Mouse (Mus musculus): Measurements from ENCODE around the gene Wdpcp.

The Wdpcp gene

GRCm38 (mm10) chr11:21570109-21570474, 1.9 kb upstream of the Wdpcp start:
- DNase-seq: no peak

DNA sequence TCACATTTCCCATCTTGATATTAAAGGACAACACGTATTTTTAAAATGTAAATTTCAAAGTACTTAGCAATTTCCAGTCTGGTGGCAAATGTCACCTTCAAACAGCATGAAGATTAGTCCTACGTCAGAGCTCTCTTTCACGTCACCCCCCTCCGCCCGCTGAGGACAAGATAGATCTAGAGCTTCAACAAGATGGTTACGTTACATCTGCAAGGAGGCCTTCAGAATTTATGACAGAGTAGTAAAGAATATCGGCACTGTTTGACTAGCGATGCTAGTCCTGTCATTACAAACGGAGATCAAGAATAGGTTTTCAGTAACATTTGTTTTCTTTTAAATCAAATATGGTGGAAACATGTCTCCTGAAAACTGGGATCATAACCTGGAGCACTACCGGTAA, 1.1 kb upstream of the Wdpcp start:
- DNase-seq: no peak

- no peak for DNase-seq
Observed at GRCm38 (mm10) chr11:21581472-21581871, 9.4 kb downstream of the Wdpcp start.

GRCm38 (mm10) chr11:21583286-21583685, 11.3 kb downstream of the Wdpcp start:
- peak; percentile 5 for DNase-seq

DNA sequence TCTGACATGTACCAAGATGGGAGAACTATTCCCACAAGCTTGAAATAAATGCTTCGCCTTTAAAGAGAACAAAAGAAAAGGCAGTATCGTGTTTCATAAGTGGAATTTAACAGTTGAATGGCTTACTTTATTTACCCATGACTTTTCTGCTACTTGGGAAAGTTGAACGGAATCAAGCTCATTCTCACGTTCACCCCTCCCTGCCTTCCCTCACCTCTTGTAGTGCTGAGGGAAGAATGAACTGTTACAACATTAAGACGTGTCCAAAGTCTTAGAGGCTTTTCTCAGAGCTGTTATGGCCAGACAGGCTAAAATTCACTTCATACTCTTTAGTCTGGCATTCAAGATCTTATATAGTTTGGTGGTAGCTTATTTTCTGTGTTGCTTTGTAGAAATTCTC, 30.5 kb downstream of the Wdpcp start:
- DNase-seq: no peak

DNA sequence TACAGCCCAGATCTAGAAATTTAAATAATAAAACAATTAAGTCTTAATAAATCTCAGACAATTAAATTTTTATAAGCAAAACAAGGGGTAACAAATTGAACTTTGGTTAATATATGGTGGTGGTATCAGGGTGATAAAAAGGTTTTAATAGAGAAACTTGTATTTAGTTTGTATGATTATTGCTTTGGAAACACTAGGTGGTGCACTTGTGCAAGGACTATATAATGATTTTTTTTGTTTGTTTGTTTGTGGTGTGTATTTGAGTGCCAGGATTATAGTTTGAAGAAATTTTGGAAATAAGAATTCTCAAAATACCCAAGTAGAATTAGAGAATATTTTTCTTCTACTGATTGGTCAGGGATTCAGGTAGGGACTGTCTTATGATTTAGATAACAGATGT, 43.9 kb downstream of the Wdpcp start:
- no peak for DNase-seq

- DNase-seq: no peak
Observed at GRCm38 (mm10) chr11:21634171-21634907, 62.3 kb downstream of the Wdpcp start.

- peak; percentile 48 for DNase-seq
Observed at GRCm38 (mm10) chr11:21638341-21638740, 66.3 kb downstream of the Wdpcp start.

DNA sequence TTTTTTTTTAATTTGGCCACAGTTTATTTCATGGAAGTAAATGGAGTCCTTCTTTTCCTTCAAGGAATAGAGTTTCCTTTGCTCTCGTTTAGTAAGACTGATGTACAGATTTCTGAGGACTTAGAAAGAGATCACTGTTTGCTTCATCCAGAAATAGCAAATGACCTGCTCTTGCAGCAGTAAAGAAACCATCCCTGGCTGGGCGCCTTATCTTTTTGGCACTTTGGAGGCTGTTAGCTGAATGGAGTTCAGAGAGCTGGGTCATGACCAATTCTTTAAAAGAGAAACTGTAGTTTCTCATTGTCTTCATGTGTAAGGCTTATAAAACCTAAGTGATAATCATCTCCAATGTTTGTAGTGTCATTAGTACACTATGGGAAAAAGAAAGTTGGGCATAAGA, 67.5 kb downstream of the Wdpcp start:
- no peak for DNase-seq

GRCm38 (mm10) chr11:21644231-21644630, 72.2 kb downstream of the Wdpcp start:
- DNase-seq: no peak

DNA sequence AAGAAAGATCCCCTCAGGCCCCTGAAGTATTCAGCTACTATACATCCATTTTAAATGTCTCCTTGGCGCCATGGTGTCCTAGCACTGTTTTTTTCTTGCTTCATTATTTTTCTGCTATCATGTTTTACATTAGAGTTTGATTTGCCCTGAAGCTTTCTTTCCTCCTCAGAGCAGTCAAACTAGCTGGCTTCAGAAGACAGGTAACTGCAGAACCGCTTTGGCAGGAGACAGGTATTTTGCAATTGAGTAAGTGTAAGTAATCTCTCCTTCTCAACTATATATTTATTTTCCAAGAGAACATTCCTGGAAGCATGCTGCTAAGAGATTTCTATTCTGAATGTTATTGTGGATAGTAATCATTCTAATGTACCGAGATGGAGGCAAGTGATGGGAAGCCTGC, 74.1 kb downstream of the Wdpcp start:
- DNase-seq: no peak

DNA sequence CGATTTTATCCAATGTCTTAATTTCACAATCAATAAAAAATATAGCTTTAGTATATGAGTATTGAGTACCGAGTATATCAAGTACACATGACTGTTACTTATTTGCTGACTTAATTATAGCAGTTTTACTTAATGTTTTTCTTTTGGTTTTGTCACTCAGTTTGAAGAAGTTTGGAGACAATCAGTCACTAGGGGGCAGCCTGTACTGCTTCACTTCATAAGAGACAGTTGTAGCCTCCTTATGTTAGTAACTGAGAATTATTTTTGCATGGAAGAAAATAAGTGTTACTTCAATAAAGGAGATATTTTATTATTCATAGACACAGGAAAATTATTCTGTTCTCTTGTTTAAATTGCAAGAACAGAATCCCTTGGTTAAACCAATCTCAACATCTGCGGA, 87.0 kb downstream of the Wdpcp start:
- DNase-seq: peak; percentile 60

DNA sequence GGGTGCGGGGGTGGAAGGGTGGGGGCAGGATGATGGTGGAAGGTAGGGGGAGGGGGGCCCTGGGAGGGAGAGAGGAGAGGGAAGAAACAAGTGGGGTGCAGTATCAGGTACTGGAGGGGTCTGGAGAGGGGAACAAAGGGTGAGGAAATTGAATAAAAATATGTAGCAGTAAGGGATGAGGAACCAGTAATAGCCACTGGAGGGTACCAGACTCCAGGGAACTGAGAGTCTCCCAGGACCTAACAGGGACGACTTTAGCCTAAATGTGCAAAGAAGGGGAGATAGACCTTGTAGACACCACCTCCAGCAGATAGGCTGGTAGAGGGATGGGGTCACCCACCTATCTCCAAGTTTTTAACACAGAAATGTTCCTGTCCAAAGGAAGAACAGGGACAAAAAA, 105.0 kb downstream of the Wdpcp start:
- DNase-seq: no peak

GRCm38 (mm10) chr11:21688441-21688840, 116.4 kb downstream of the Wdpcp start:
- no peak for DNase-seq

DNA sequence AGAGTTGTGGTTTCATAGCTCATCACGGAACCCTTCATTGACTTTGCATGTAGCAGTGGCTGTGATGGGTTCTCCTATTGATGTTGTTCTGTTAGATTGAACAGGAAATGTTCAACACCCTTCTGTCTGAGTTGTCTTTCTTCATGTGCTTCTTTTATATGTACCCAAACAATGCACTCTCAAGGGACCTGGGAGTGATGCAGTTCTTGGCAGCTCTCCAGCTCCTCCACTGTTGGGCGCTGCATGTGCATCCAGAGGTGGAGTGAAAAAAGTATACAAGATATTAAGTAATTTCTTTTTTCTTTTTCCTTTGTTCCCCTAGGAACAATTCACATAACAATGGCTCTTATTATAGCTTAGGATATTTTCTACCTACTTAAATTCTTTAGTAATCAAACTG, 118.7 kb downstream of the Wdpcp start:
- DNase-seq: no peak

DNA sequence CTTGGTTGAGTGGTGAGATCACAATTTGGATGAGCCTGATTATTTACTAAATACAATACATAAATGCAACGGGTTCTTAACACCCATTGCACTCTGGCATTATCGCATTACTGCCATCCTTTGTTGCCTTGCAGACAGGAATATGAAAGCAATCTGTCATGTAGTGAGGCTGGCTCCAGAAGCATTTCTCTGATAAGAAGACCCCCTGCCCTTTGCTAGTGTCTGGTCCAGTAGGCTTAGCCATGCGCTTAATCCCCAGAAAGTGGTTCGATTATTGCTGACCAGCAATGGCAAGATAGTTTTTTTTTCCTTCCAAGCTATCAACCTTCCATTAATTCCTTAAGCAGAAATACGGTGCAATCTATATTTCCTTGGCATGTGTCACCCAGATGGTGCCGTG, 122.1 kb downstream of the Wdpcp start:
- DNase-seq: no peak

DNA sequence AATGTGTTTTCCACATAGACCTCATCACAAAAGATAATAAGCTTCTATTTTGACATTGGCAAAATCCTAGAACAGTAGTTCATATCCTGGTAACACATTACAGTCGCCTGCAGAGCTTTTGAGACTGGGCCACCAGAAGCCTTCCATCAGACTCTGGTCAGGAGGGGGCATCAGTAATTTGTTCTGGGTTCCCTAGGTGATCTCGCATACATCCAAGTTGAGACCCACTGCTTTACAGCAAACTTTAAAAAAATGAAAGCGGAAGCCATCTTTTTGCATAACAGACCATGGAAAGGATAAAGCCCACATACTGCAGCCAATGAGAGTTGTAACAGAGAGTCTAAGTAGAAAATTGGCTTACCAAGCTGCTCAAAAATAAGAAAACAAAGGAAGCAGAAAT, 125.6 kb downstream of the Wdpcp start:
- DNase-seq: no peak

GRCm38 (mm10) chr11:21713508-21713907, 141.5 kb downstream of the Wdpcp start:
- DNase-seq: no peak

DNA sequence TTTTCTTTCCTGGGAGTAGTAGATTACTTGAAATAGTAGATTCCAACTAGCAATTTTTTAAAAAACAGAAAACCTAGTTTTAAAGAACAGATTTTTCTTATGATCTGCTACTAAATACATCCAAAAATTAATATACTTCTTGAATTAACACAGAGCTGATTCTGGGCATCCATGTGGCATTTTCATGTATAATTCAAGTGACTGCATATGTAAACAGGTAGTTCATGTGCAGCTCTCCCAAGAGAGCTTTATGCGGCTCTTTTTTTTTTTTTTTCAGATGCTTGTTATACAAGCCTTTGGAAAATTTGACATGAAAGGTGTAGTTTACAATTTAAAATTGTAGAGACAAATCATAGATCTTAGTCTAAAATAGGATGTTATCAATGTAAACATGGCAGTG, 142.0 kb downstream of the Wdpcp start:
- no peak for DNase-seq

- DNase-seq: no peak
Observed at GRCm38 (mm10) chr11:21726329-21726728, 154.3 kb downstream of the Wdpcp start.

- DNase-seq: no peak
Observed at GRCm38 (mm10) chr11:21729056-21729455, 157.0 kb downstream of the Wdpcp start.

- no peak for DNase-seq
Observed at GRCm38 (mm10) chr11:21729961-21730360, 157.9 kb downstream of the Wdpcp start.

- no peak for DNase-seq
Observed at GRCm38 (mm10) chr11:21735272-21735671, 163.2 kb downstream of the Wdpcp start.

DNA sequence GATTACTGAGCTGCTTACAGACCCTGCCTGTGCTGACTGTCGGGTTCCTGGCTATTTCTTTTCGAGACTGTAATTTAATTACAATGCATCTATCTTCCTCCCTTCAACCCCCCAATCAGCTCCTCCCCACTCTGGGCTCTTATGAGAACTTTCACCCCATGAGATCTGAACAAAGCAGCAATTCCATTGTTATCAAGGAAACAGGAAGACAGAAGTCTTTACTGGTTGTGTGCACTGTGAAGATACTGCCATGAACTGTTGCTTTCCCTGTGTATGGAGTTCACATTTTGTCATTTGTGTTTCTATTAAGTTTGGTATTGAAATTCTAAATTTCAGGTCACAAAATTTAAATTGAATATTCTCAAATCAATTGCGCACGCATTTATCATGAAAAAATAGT, 177.5 kb downstream of the Wdpcp start:
- DNase-seq: no peak

GRCm38 (mm10) chr11:21763201-21763600, 191.2 kb downstream of the Wdpcp start:
- DNase-seq: no peak

DNA sequence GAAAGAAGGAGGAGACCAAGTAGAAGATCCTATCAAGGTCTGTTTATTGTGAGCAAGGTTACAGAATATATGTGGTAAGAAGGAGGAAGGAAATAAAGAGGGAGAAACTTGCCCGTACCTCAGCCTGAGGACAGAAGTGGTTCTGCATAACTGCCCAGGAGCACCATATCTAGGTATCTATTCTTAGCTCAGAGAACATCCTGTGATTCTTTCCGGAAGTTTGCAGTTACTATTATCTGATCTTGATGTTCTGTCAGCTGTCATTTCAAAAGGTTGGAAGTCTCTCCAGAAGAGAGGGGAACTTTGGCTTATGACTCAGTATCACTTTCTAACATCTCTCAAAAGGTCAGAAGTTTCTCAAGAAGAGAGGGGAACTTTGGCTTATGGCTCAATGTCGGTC, 216.8 kb downstream of the Wdpcp start:
- DNase-seq: no peak
